Mouse (Mus musculus) liver, adult 2 months (tissue): ENCODE data around the gene Trim9. TPM values are rescaled to one million over a fixed set of nuclear protein-coding genes. Genes with fewer than 3 reads are reported as not detected.

Experiments
- DNase-seq: peaks from one replicate; pipeline ENCODE4 v3.0.0-alpha.2; 2011; ENCODE audit warnings: low read depth, low spot score; ENCODE audit errors: extremely low read depth
- H3K27ac ChIP-seq: fragments of 200-500 bp; replicated peaks from 2 replicates; pipeline ENCODE4 v1.5.1; 2012; ENCODE audit warnings: low read depth, mild to moderate bottlenecking, control low read depth, inconsistent platforms, low read length; ENCODE audit not compliant: insufficient read depth
- H3K27me3 ChIP-seq: fragments of 200-500 bp; 2 replicates; pipeline ENCODE4 v1.6.1; 2012; ENCODE audit warnings: mild to moderate bottlenecking, moderate library complexity, low read length, inconsistent platforms; ENCODE audit not compliant: control insufficient read depth, insufficient read depth
- H3K36me3 ChIP-seq: fragments of 200-500 bp; 2 replicates; pipeline ENCODE4 v1.6.1; 2012; ENCODE audit warnings: low read length, inconsistent platforms; ENCODE audit not compliant: control insufficient read depth, insufficient read depth
- H3K4me1 ChIP-seq: fragments of 200-500 bp; 2 replicates; pipeline ENCODE4 v1.6.1; 2011; ENCODE audit warnings: low read length; ENCODE audit not compliant: control insufficient read depth, insufficient read depth
- H3K4me3 ChIP-seq: fragments of 200-500 bp; 2 replicates; pipeline ENCODE4 v1.5.1; 2011; ENCODE audit warnings: low read depth, mild to moderate bottlenecking, control low read depth, low read length, moderate library complexity; ENCODE audit not compliant: insufficient read depth
- H3K79me2 ChIP-seq: fragments of 200-500 bp; 2 replicates; pipeline ENCODE4 v1.6.1; 2012; ENCODE audit warnings: inconsistent platforms, mild to moderate bottlenecking, low read length, moderate library complexity; ENCODE audit not compliant: control insufficient read depth, insufficient read depth
- H3K9ac ChIP-seq: fragments of 200-500 bp; 2 replicates; pipeline ENCODE4 v1.6.1; 2012; ENCODE audit warnings: low read depth, mild to moderate bottlenecking, control low read depth, inconsistent platforms, low read length
- CTCF ChIP-seq: fragments of 200-500 bp; IDR thresholded peaks from 2 replicates; pipeline ENCODE4 v1.5.1; 2011; ENCODE audit warnings: low read depth, low read length, control low read depth
- POLR2A ChIP-seq: fragments of 200-500 bp; IDR thresholded peaks from 2 replicates; pipeline ENCODE4 v1.6.1; 2011; ENCODE audit warnings: low read length, control low read depth; ENCODE audit not compliant: insufficient read depth; ENCODE audit errors: extremely low read depth
- WGBS: fragments of 180-500 bp; shearing (Covaris S2); methylation state at CpG from one replicate; pipeline ENCODE4 v1.1.7; 2018; 5-methylcytosine and 5-hydroxymethylcytosine counted together
- polyA plus RNA-seq: library from polyadenylated mRNA; depleted of rRNA; stranded (reverse); fragments of >200 nt; gene quantifications from 2 replicates; pipeline ENCODE4 v1.2.3, GENCODE M21; 2012
- total RNA-seq: library from RNA; depleted of rRNA; stranded (reverse); fragments of >200 nt; gene quantifications from 2 replicates; pipeline ENCODE4 v1.2.3, GENCODE M21; 2014

Gene Trim9
- total and polyA plus RNA-seq, 2 experiments: not detected

- H3K79me2 ChIP-seq: no peaks in the 10 kb centered on the region
- H3K36me3 ChIP-seq: no peaks in the 10 kb centered on the region
- H3K4me3 ChIP-seq: no peak overlapping the region
- no peak for TF ChIP-seq POLR2A
- TF ChIP-seq CTCF: no peak
- 80% methylated on average over 9 of the region's 9 CpGs for WGBS
- H3K4me1 ChIP-seq: no peaks in the 10 kb centered on the region
- no peaks in the 10 kb centered on the region for H3K27me3 ChIP-seq
- H3K27ac ChIP-seq: no peak overlapping the region
- no peak overlapping the region for H3K9ac ChIP-seq
- no peak for DNase-seq
These were observed 21.4 kb upstream of the Trim9 start for GRCm38 (mm10) chr12:70368820-70369219.

- TF ChIP-seq CTCF: no peak
- Histone ChIP-seq H3K9ac (no peak overlapping the region), H3K27me3 (no peaks in the 10 kb centered on the region), H3K27ac (no peak overlapping the region), H3K79me2 (no peaks in the 10 kb centered on the region), H3K4me3 (no peak overlapping the region), H3K4me1 (no peaks in the 10 kb centered on the region), H3K36me3 (no peaks in the 10 kb centered on the region)
- no peak for DNase-seq
- 52% methylated on average over 19 of the region's 19 CpGs for WGBS
These were observed 20.2 kb upstream of the Trim9 start for GRCm38 (mm10) chr12:70367326-70368248.

DNA sequence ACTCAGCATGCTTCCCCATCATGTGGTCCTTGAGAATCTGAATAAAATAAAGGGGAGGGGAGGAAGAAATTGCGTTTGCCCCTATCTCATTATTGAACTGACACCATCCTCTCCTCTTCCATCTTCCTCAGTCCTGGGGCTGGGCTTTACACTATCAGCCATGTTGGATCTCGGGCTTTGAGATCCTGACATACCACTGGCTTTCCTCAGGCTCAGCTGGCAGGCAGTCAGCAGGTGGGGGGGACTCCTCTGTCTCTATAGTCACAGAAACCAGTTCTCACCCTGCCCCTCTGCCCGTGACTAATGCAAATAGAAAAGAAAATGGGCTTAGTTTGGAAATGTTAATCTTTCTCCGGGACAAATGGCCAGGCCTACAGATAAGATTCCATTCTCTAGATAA, 15.6 kb upstream of the Trim9 start:
- no peak overlapping the region for H3K9ac ChIP-seq
- no peaks in the 10 kb centered on the region for H3K79me2 ChIP-seq
- H3K27me3 ChIP-seq: no peaks in the 10 kb centered on the region
- H3K36me3 ChIP-seq: no peaks in the 10 kb centered on the region
- H3K4me1 ChIP-seq: no peaks in the 10 kb centered on the region
- no peak overlapping the region for H3K4me3 ChIP-seq
- TF ChIP-seq POLR2A (no peak), CTCF (no peak)
- no peak overlapping the region for H3K27ac ChIP-seq
- 32% methylated on average over 4 of the region's 4 CpGs for WGBS
- DNase-seq: no peak

- TF ChIP-seq CTCF: peak; percentile 63
- TF ChIP-seq POLR2A: no peak
- H3K36me3 ChIP-seq: no peaks in the 10 kb centered on the region
- no peaks in the 10 kb centered on the region for H3K79me2 ChIP-seq
- H3K4me1 ChIP-seq: no peaks in the 10 kb centered on the region
- DNase-seq: peak; percentile 25
- no peak overlapping the region for H3K9ac ChIP-seq
- no peaks in the 10 kb centered on the region for H3K27me3 ChIP-seq
- no peak overlapping the region for H3K4me3 ChIP-seq
- H3K27ac ChIP-seq: no peak overlapping the region
- 69% methylated on average over 5 of the region's 5 CpGs for WGBS
These were observed 12.9 kb upstream of the Trim9 start for GRCm38 (mm10) chr12:70360276-70360675.

DNA sequence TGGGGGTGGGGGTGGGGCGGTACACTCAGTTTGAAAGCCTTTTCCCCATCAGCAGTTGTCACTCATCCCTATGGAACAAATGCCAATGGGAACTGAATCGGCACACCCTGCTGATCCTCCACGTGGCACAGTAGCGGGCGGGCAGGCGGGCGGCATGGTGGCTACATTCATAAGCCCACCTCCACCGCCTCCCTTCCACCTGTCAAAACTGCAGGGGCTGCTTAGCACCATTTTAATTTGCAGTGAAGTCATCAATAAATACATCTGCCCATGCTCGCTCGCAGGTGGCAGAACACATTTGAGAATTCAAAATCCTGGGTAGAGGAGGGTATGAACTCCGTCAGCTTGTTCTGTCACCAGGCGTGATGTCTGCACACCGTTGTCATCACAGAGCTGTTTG, 12.0 kb upstream of the Trim9 start:
- Histone ChIP-seq H3K79me2 (no peaks in the 10 kb centered on the region), H3K9ac (no peak overlapping the region), H3K27me3 (no peaks in the 10 kb centered on the region), H3K36me3 (no peaks in the 10 kb centered on the region), H3K27ac (no peak overlapping the region), H3K4me1 (no peaks in the 10 kb centered on the region), H3K4me3 (no peak overlapping the region)
- WGBS: 83% methylated on average over 13 of the region's 13 CpGs
- no peak for TF ChIP-seq CTCF
- no peak for TF ChIP-seq POLR2A
- DNase-seq: no peak

DNA sequence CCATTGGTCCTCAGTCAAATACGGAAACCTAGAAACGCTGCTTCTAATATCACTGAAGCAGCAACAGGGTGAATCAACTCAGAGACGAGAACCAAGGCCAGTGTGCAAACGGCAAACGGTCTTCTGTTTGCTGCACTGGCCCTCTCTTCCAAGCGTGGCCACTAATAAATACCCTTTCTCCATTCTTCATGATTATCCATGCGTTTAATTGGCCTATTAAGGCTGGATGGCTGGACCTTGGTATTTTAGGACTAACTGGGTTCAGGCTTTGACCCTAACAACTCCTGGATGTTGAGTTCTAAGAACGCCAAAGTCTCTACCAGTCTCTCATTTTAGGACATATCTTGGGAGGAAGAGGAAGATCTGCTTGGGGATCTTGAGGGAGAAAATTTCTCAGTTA, 7.5 kb upstream of the Trim9 start:
- WGBS: 81% methylated on average over 8 of the region's 8 CpGs

More for the DNA sequence above, 7.5 kb upstream of the Trim9 start:
- no peak for TF ChIP-seq POLR2A
- TF ChIP-seq CTCF: no peak
- Histone ChIP-seq H3K4me3 (no peak overlapping the region), H3K4me1 (no peaks in the 10 kb centered on the region), H3K79me2 (no peaks in the 10 kb centered on the region), H3K36me3 (no peaks in the 10 kb centered on the region), H3K27ac (no peak overlapping the region), H3K9ac (no peak overlapping the region), H3K27me3 (no peaks in the 10 kb centered on the region)
- DNase-seq: no peak
